Mouse (Mus musculus) heart, embryonic 11.5 days (tissue): ENCODE results near the gene Cdc25b. TPM values are rescaled to one million over a fixed set of nuclear protein-coding genes. Genes with fewer than 3 reads are reported as not detected.

Source experiments
- ATAC-seq: fragments of 200-750 bp; cut with Nextera tagmentation; replicated peaks from 2 replicates; pipeline ENCODE4 v1.8.0; 2017; ENCODE audit warnings: moderate library complexity; ENCODE audit not compliant: insufficient number of reproducible peaks, low FRiP score, low TSS enrichment
- H3K27ac ChIP-seq: fragments of 300-500 bp; sonication (generic); 2 replicates; pipeline ENCODE4 v1.5.1; 2014; ENCODE audit warnings: mild to moderate bottlenecking, low read depth, low read length
- H3K27me3 ChIP-seq: fragments of 300-500 bp; sonication (generic); 2 replicates; pipeline ENCODE4 v1.6.1; 2014; ENCODE audit warnings: mild to moderate bottlenecking, low read length, mixed read lengths; ENCODE audit not compliant: control insufficient read depth, insufficient read depth
- H3K36me3 ChIP-seq: fragments of 300-500 bp; sonication (generic); 2 replicates; pipeline ENCODE4 v1.6.1; 2014; ENCODE audit warnings: mild to moderate bottlenecking, low read length, moderate library complexity, mixed read lengths; ENCODE audit not compliant: control insufficient read depth, insufficient read depth
- H3K4me1 ChIP-seq: fragments of 300-500 bp; sonication (generic); 2 replicates; pipeline ENCODE4 v1.6.1; 2014; ENCODE audit warnings: low read length; ENCODE audit not compliant: control insufficient read depth, insufficient read depth
- H3K4me2 ChIP-seq: fragments of 300-500 bp; sonication (generic); 2 replicates; pipeline ENCODE4 v1.6.1; 2014; ENCODE audit warnings: mild to moderate bottlenecking, moderate library complexity
- H3K4me3 ChIP-seq: fragments of 300-500 bp; sonication (generic); 2 replicates; pipeline ENCODE4 v1.5.1; 2014; ENCODE audit warnings: low read depth, low read length
- H3K9ac ChIP-seq: fragments of 300-500 bp; sonication (generic); 2 replicates; pipeline ENCODE4 v1.6.1; 2014; ENCODE audit warnings: mild to moderate bottlenecking, low read depth, low read length, moderate library complexity
- H3K9me3 ChIP-seq: fragments of 300-500 bp; sonication (generic); replicated peaks from 2 replicates; pipeline ENCODE4 v1.6.1; 2016; ENCODE audit warnings: low read length; ENCODE audit not compliant: control insufficient read depth
- WGBS: fragments of 180-500 bp; shearing (Covaris S2); extraction: QIAGEN DNeasy Blood & Tissue Kit; methylation state at CpG from one replicate; pipeline ENCODE4 v1.1.7; 2014; ENCODE audit not compliant: insufficient replicate concordance; 5-methylcytosine and 5-hydroxymethylcytosine counted together
- polyA plus RNA-seq: library from polyadenylated mRNA; unstranded; fragments of >200 nt; fragmentation: Nextera tagmentation; extraction: Ambion mirVana; gene quantifications from 2 replicates; pipeline ENCODE4 v1.2.1, GENCODE M21; 2014

Cdc25b gene
- polyA plus RNA-seq, 1 experiment from 2014 or later: 41.8 TPM

DNA sequence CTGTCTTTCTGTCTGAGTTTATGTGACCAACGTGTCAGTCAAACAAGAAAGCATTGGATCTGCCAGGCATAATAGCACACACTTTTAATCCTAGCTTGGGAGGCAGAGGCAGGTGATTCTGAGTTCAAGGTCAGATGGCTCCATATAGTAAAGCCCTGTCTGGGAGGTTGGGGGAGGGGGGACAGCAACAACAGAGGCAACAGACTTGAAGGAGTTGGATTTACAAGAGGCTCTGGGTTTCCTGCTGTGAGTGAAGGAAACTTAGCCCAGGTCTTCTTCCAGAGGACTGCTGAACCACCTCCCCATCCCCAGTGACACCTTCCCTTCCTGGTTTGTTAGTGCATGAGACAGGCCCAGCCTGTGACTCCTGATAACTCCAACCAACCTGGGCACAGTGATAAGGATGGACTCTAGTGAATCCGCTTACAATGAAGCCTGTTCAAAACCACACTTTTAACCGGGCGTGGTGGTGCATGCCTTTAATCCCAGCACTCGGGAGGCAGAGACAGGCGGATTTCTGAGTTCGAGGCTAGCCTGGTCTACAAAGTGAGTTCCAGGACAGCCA is 34.5 kb upstream of the Cdc25b start:
- H3K9me3 ChIP-seq: no peaks in the 10 kb centered on the region
- no peak overlapping the region for H3K4me2 ChIP-seq
- H3K27me3 ChIP-seq: no peaks in the 10 kb centered on the region
- H3K4me1 ChIP-seq: peaks cover 19% of the 10 kb centered on the region
- H3K36me3 ChIP-seq: peaks cover 12% of the 10 kb centered on the region; the same call in 1 of the 2 replicates
- no peak overlapping the region for H3K9ac ChIP-seq
- no peak overlapping the region for H3K4me3 ChIP-seq
- no peak overlapping the region for H3K27ac ChIP-seq
- WGBS: 78% methylated on average over 7 of the region's 7 CpGs
- ATAC-seq: peak; percentile 70

DNA sequence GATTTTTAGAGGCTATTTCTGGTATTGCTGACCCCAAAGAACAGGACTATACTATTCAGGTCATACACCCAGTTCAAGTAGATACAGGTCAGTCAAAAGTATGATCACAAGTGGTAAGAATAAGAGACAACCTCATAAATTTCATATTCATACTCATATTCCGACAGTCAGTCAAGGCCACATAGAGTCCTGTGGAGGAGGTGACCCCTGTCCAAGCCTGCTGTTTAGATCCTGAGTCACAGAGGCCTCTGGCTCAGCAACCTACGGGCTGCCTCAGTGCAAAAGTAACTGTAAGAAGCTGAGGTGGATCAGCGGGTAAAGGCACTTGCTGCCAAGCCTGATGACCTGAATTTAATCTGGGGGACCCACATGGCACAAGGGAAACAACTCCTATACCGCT is 32.7 kb upstream of the Cdc25b start:
- no peak overlapping the region for H3K4me2 ChIP-seq
- no peak overlapping the region for H3K9ac ChIP-seq
- H3K4me1 ChIP-seq: peaks cover 25% of the 10 kb centered on the region
- H3K27me3 ChIP-seq: no peaks in the 10 kb centered on the region
- 92% methylated on average over 4 of the region's 4 CpGs for WGBS
- H3K36me3 ChIP-seq: peaks cover 8% of the 10 kb centered on the region; the same call in 1 of the 2 replicates
- no peaks in the 10 kb centered on the region for H3K9me3 ChIP-seq
- no peak overlapping the region for H3K27ac ChIP-seq
- no peak for ATAC-seq
- H3K4me3 ChIP-seq: no peak overlapping the region

DNA sequence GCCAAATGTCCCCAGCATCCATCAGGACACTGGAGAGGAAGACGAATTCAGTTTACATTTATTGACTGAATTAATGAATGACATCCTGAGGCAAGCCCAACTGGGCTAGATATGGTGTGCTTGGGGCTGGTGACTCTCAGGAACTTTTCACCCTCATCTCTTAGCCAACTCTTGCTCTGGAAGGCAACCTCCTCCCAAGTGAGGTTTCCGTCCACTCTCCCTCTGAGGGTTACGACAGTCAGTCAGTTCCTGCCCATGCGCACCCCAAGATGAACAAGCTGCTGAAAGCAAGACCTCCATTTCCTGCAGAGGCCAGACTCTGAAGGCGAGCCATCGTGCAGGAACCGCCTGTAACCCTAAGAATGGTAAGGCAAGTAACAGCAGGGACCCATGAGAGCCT is 29.8 kb upstream of the Cdc25b start:
- Histone ChIP-seq H3K9ac (no peak overlapping the region), H3K4me1 (peaks cover 28% of the 10 kb centered on the region), H3K4me2 (no peak overlapping the region), H3K4me3 (no peak overlapping the region), H3K27me3 (no peaks in the 10 kb centered on the region), H3K27ac (no peak overlapping the region), H3K9me3 (no peaks in the 10 kb centered on the region), H3K36me3 (peaks cover 3% of the 10 kb centered on the region; the same call in 1 of the 2 replicates)
- WGBS: 91% methylated on average over 7 of the region's 7 CpGs
- no peak for ATAC-seq

DNA sequence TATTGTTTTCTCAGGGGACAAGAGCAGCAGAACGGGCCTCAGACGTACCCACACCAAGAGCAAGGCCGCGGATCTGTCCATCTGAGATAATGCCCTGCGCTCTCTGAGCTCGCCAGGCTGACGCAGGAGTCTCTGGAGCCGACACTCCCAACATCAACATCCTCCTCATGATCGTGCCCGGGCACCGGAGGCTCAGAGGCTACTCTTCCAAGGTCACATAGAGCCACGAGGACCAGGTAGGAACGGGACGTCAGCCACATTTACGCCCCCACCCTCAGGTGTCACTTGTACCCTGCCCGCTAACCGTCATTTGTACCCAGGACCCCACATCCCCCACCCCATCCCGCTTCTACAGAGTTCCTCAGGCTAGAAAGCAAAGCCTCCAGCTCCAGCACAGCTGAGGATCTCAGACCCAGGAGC is 27.2 kb upstream of the Cdc25b start:
- H3K4me1 ChIP-seq: peaks cover 28% of the 10 kb centered on the region
- peak; percentile 70 for ATAC-seq
- WGBS: under 1% methylated on average over 18 of the region's 18 CpGs

DNA sequence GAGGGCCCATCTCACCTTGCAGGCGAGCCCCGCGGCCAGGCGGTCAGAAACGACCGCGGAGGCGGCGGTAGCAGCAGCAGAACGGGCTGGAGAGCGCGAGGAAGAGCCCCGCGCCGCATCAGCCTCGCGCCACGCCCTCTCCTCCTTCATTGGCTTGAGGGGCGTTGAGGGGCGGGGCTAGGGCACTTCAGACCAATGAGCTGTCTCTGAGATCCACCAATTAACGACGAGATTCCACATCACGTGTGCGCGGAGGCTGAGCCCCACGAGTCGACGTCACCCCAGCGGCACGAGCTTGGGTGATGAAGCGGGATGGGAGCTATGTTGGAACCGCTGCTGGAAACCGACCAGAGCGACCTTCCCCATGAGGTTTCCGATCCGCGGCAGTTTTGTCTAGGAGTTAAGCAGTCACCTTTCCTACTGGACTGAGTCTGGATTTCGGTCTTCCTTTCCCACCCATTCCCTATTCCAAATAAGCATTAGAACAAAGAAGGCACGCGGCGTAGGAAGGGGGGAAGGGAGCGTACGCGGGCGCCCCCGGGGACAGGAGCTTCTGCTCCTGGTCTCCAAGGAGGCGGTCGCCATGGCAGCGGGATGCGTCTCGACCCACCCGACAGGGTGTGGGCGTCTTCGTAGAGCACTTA is 26.7 kb upstream of the Cdc25b start, which contains the start of gene 1700037H04Rik:
TSS of gene 1700037H04Rik (minus strand) at position 144 of the 644 bp plus-strand sequence.
- Histone ChIP-seq H3K4me1 (peaks cover 28% of the 10 kb centered on the region), H3K4me3 (peak within 1 kb of the TSS; percentile 84), H3K9me3 (no peaks in the 10 kb centered on the region), H3K4me2 (peak within 1 kb of the TSS; percentile 91), H3K27ac (peak within 1 kb of the TSS; percentile 92), H3K36me3 (no peaks in the 10 kb centered on the region; the same call in 1 of the 2 replicates), H3K27me3 (no peaks in the 10 kb centered on the region), H3K9ac (peak within 1 kb of the TSS; percentile 91)
- under 1% methylated on average over 54 of the region's 54 CpGs for WGBS
- peak; percentile 95 for ATAC-seq

More for the DNA sequence above, 27.2 kb upstream of the Cdc25b start:
- H3K36me3 ChIP-seq: no peaks in the 10 kb centered on the region; the same call in 1 of the 2 replicates
- no peaks in the 10 kb centered on the region for H3K9me3 ChIP-seq
- H3K9ac ChIP-seq: peak overlapping the region; percentile 91
- H3K4me2 ChIP-seq: peak overlapping the region; percentile 91
- peak overlapping the region; percentile 84 for H3K4me3 ChIP-seq
- H3K27ac ChIP-seq: peak overlapping the region; percentile 92
- no peaks in the 10 kb centered on the region for H3K27me3 ChIP-seq

DNA sequence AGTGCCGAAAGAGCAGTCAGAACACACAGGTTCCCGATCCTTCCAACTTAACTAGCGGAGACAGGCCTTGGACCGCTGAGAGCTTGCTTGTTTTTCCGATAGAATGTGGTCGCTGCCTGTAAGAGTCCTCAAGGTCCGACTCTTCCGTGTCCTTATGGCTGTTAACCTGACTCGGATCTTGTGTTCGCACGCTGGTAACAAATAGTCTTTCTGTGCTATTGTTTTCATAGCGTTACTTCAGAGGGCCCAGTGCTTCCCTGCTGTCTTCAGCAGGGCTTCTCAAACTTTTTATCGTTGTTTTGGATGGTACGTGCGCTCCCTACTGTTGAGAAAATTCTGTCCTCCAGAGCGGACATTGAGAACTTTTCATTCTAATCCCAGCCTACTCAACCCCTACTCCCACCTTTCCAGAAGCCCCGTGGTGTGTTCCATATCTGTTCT is 26.1 kb upstream of the Cdc25b start:
- H3K4me2 ChIP-seq: peak overlapping the region; percentile 91
- no peak for ATAC-seq
- peak overlapping the region; percentile 84 for H3K4me3 ChIP-seq
- peak overlapping the region; percentile 91 for H3K9ac ChIP-seq
- H3K4me1 ChIP-seq: peaks cover 28% of the 10 kb centered on the region
- no peaks in the 10 kb centered on the region for H3K36me3 ChIP-seq
- peak overlapping the region; percentile 92 for H3K27ac ChIP-seq
- H3K27me3 ChIP-seq: no peaks in the 10 kb centered on the region
- 1% methylated on average over 17 of the region's 17 CpGs for WGBS
- H3K9me3 ChIP-seq: no peaks in the 10 kb centered on the region

DNA sequence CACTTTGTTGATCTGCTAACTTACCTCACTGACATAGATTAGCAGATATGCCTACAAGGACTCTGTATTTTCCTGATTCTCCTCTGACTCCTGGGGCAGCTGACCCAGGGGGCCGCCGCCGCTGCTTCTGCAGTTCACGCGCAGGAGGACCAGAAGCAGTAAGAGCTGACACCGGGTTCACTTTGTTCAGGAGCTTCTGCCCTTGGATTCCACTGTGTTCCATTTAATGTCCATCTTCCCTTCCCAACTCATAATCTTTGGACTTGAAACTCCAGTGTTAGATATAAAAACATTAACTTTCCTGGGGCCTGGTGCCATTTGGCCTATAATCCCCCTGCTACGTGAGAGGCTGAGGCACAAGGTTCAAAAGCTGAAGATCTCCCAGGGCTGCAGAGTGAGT is 22.8 kb upstream of the Cdc25b start:
- Histone ChIP-seq H3K4me2 (no peak overlapping the region), H3K27ac (no peak overlapping the region), H3K27me3 (no peaks in the 10 kb centered on the region), H3K36me3 (no peaks in the 10 kb centered on the region), H3K9me3 (no peaks in the 10 kb centered on the region), H3K9ac (no peak overlapping the region), H3K4me1 (peaks cover 4% of the 10 kb centered on the region), H3K4me3 (no peak overlapping the region)
- no peak for ATAC-seq
- 64% methylated on average over 7 of the region's 7 CpGs for WGBS

DNA sequence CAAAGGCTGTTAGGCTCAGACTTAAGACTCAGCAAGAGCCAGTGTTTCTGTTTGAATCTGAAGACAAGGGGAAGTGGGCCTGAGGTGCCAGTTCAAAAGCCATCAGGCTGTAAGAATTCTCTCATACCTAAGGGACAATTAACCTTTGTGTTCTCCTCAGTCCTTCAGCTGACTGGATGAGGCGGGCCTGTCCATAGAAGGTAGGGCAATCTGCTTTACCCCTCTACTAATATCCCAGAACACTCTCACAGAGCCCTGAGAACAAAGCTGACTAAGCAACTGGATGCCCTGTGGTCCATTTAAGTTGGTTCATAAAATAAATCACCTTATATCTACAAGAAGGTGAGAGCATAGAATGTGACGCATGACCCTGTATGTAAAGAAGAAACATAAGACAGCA is 20.6 kb upstream of the Cdc25b start:
- Histone ChIP-seq H3K36me3 (no peaks in the 10 kb centered on the region), H3K27me3 (peaks cover 14% of the 10 kb centered on the region), H3K9me3 (no peaks in the 10 kb centered on the region), H3K27ac (no peak overlapping the region), H3K4me3 (no peak overlapping the region), H3K4me1 (no peaks in the 10 kb centered on the region; the same call in 1 of the 2 replicates), H3K4me2 (no peak overlapping the region), H3K9ac (no peak overlapping the region)
- ATAC-seq: no peak
- 82% methylated on average over 2 of the region's 2 CpGs for WGBS
